Mouse (Mus musculus): ENCODE results near the gene Rnf216. TPM values are rescaled to one million over a fixed set of nuclear protein-coding genes. Genes with fewer than 3 reads are reported as not detected.

The Rnf216 gene
- polyA plus RNA-seq, 1 experiment from 2014 or later: 16.9 TPM

GRCm38 (mm10) chr5:142997526-142997925 lies 115.3 kb downstream of the Rnf216 start:
- no peak for TF ChIP-seq CTCF (IDR thresholded peaks at IDR 0.05; ENCODE audit: low read depth)
- H3K4me1 ChIP-seq (replicated peaks; ENCODE audit: control insufficient read depth, insufficient read depth, low read length): peaks cover 8% of the 10 kb centered on the region; the same call in 1 of the 2 replicates
- no peaks in the 10 kb centered on the region for H3K9me3 ChIP-seq (ENCODE audit: control insufficient read depth)
- WGBS: 39% methylated on average over 9 of the region's 9 CpGs
- peaks cover 13% of the 10 kb centered on the region for H3K36me3 ChIP-seq (ENCODE audit: control insufficient read depth, insufficient read depth)
- peak; percentile 47 for ATAC-seq
- H3K27ac ChIP-seq (ENCODE audit: low read depth, low read length): peak overlapping the region; percentile 60; the same call in 1 of the 2 replicates
- H3K4me2 ChIP-seq (replicated peaks; ENCODE audit: low read depth): no peak overlapping the region
- H3K27me3 ChIP-seq (replicated peaks; ENCODE audit: control insufficient read depth, insufficient read depth, low read length): no peaks in the 10 kb centered on the region
- H3K9ac ChIP-seq (ENCODE audit: low read depth, low read length): no peak overlapping the region
- no peak overlapping the region for H3K4me3 ChIP-seq (ENCODE audit: low read depth, low read length)

GRCm38 (mm10) chr5:142994746-142995145 lies 118.0 kb downstream of the Rnf216 start:
- ATAC-seq: no peak
- Histone ChIP-seq H3K4me3 (ENCODE audit: low read depth, low read length) (no peak overlapping the region), H3K4me1 (replicated peaks; ENCODE audit: control insufficient read depth, insufficient read depth, low read length) (peaks cover 5% of the 10 kb centered on the region; the same call in 1 of the 2 replicates), H3K27ac (ENCODE audit: low read depth, low read length) (no peak overlapping the region), H3K9ac (ENCODE audit: low read depth, low read length) (no peak overlapping the region), H3K4me2 (replicated peaks; ENCODE audit: low read depth) (no peak overlapping the region), H3K9me3 (ENCODE audit: control insufficient read depth) (no peaks in the 10 kb centered on the region), H3K36me3 (ENCODE audit: control insufficient read depth, insufficient read depth) (peaks cover 34% of the 10 kb centered on the region), H3K27me3 (replicated peaks; ENCODE audit: control insufficient read depth, insufficient read depth, low read length) (no peaks in the 10 kb centered on the region)
- WGBS: 90% methylated on average over 2 of the region's 2 CpGs
- no peak for TF ChIP-seq CTCF (IDR thresholded peaks at IDR 0.05; ENCODE audit: low read depth)

GRCm38 (mm10) chr5:142989167-142989566 lies 123.6 kb downstream of the Rnf216 start:
- TF ChIP-seq CTCF (IDR thresholded peaks at IDR 0.05; ENCODE audit: low read depth): no peak
- H3K27ac ChIP-seq (ENCODE audit: low read depth, low read length): no peak overlapping the region
- ATAC-seq: no peak
- no peak overlapping the region for H3K9ac ChIP-seq (ENCODE audit: low read depth, low read length)
- peaks cover 34% of the 10 kb centered on the region for H3K36me3 ChIP-seq (ENCODE audit: control insufficient read depth, insufficient read depth)
- no peak overlapping the region for H3K4me3 ChIP-seq (ENCODE audit: low read depth, low read length)
- no peaks in the 10 kb centered on the region for H3K27me3 ChIP-seq (replicated peaks; ENCODE audit: control insufficient read depth, insufficient read depth, low read length)
- no peak overlapping the region for H3K4me2 ChIP-seq (replicated peaks; ENCODE audit: low read depth)
- 88% methylated on average over 3 of the region's 3 CpGs for WGBS
- no peaks in the 10 kb centered on the region for H3K9me3 ChIP-seq (ENCODE audit: control insufficient read depth)
- H3K4me1 ChIP-seq (replicated peaks; ENCODE audit: control insufficient read depth, insufficient read depth, low read length): no peaks in the 10 kb centered on the region

- H3K27ac ChIP-seq (ENCODE audit: low read depth, low read length): no peak overlapping the region
- H3K27me3 ChIP-seq (replicated peaks; ENCODE audit: control insufficient read depth, insufficient read depth, low read length): no peaks in the 10 kb centered on the region
- H3K4me2 ChIP-seq (replicated peaks; ENCODE audit: low read depth): no peak overlapping the region
- no peak for ATAC-seq
- H3K4me1 ChIP-seq (replicated peaks; ENCODE audit: control insufficient read depth, insufficient read depth, low read length): no peaks in the 10 kb centered on the region
- H3K4me3 ChIP-seq (ENCODE audit: low read depth, low read length): no peak overlapping the region
- no peak overlapping the region for H3K9ac ChIP-seq (ENCODE audit: low read depth, low read length)
- WGBS: 79% methylated on average over 5 of the region's 5 CpGs
- no peaks in the 10 kb centered on the region for H3K9me3 ChIP-seq (ENCODE audit: control insufficient read depth)
- TF ChIP-seq CTCF (IDR thresholded peaks at IDR 0.05; ENCODE audit: low read depth): no peak
- peaks cover 30% of the 10 kb centered on the region for H3K36me3 ChIP-seq (ENCODE audit: control insufficient read depth, insufficient read depth)
Measured at GRCm38 (mm10) chr5:142988520-142988919, 124.3 kb downstream of the Rnf216 start.

GRCm38 (mm10) chr5:142984271-142984670 lies 128.5 kb downstream of the Rnf216 start:
- no peak for ATAC-seq
- H3K27ac ChIP-seq (ENCODE audit: low read depth, low read length): no peak overlapping the region
- H3K9ac ChIP-seq (ENCODE audit: low read depth, low read length): no peak overlapping the region
- H3K4me1 ChIP-seq (replicated peaks; ENCODE audit: control insufficient read depth, insufficient read depth, low read length): no peaks in the 10 kb centered on the region
- no peaks in the 10 kb centered on the region for H3K27me3 ChIP-seq (replicated peaks; ENCODE audit: control insufficient read depth, insufficient read depth, low read length)
- no peaks in the 10 kb centered on the region for H3K36me3 ChIP-seq (ENCODE audit: control insufficient read depth, insufficient read depth)
- H3K9me3 ChIP-seq (ENCODE audit: control insufficient read depth): no peaks in the 10 kb centered on the region
- H3K4me3 ChIP-seq (ENCODE audit: low read depth, low read length): no peak overlapping the region
- 91% methylated on average over 10 of the region's 10 CpGs for WGBS
- no peak overlapping the region for H3K4me2 ChIP-seq (replicated peaks; ENCODE audit: low read depth)
- no peak for TF ChIP-seq CTCF (IDR thresholded peaks at IDR 0.05; ENCODE audit: low read depth)

GRCm38 (mm10) chr5:142983174-142983573 lies 129.6 kb downstream of the Rnf216 start:
- H3K27me3 ChIP-seq (replicated peaks; ENCODE audit: control insufficient read depth, insufficient read depth, low read length): no peaks in the 10 kb centered on the region
- no peaks in the 10 kb centered on the region for H3K36me3 ChIP-seq (ENCODE audit: control insufficient read depth, insufficient read depth)
- no peaks in the 10 kb centered on the region for H3K9me3 ChIP-seq (ENCODE audit: control insufficient read depth)
- no peak overlapping the region for H3K4me3 ChIP-seq (ENCODE audit: low read depth, low read length)
- H3K4me2 ChIP-seq (replicated peaks; ENCODE audit: low read depth): no peak overlapping the region
- H3K27ac ChIP-seq (ENCODE audit: low read depth, low read length): no peak overlapping the region
- H3K9ac ChIP-seq (ENCODE audit: low read depth, low read length): no peak overlapping the region
- TF ChIP-seq CTCF (IDR thresholded peaks at IDR 0.05; ENCODE audit: low read depth): no peak
- ATAC-seq: no peak
- WGBS: 62% methylated on average over 8 of the region's 8 CpGs
- no peaks in the 10 kb centered on the region for H3K4me1 ChIP-seq (replicated peaks; ENCODE audit: control insufficient read depth, insufficient read depth, low read length)
